Mouse (Mus musculus) neural tube, embryonic 13.5 days (tissue): ENCODE measurements around the gene Ceacam1. TPM values are rescaled to one million over a fixed set of nuclear protein-coding genes. Genes with fewer than 3 reads are reported as not detected.

Source experiments
- ATAC-seq: fragments of 200-750 bp; cut with Nextera tagmentation; 2 replicates; pipeline ENCODE4 v1.8.0; 2017; ENCODE audit warnings: low read depth, mild to moderate bottlenecking, moderate TSS enrichment, moderate library complexity
- H3K27ac ChIP-seq: fragments of 300-500 bp; sonication (generic); replicated peaks from 2 replicates; pipeline ENCODE4 v1.5.1; 2015; ENCODE audit warnings: moderate library complexity, mild to moderate bottlenecking, inconsistent platforms
- H3K27me3 ChIP-seq: fragments of 300-500 bp; sonication (generic); 2 replicates; pipeline ENCODE4 v1.6.1; 2015; ENCODE audit warnings: mild to moderate bottlenecking, inconsistent platforms
- H3K36me3 ChIP-seq: fragments of 300-500 bp; sonication (generic); 2 replicates; pipeline ENCODE4 v1.6.1; 2015; ENCODE audit warnings: mild to moderate bottlenecking, inconsistent platforms
- H3K4me1 ChIP-seq: fragments of 300-500 bp; sonication (generic); replicated peaks from 2 replicates; pipeline ENCODE4 v1.6.1; 2015; ENCODE audit warnings: inconsistent platforms
- H3K4me2 ChIP-seq: fragments of 300-500 bp; sonication (generic); 2 replicates; pipeline ENCODE4 v1.6.1; 2015; ENCODE audit warnings: inconsistent platforms, mild to moderate bottlenecking, moderate library complexity
- H3K4me3 ChIP-seq: fragments of 300-500 bp; sonication (generic); 2 replicates; pipeline ENCODE4 v1.5.1; 2015; ENCODE audit warnings: mild to moderate bottlenecking, inconsistent platforms
- H3K9ac ChIP-seq: fragments of 300-500 bp; sonication (generic); 2 replicates; pipeline ENCODE4 v1.6.1; 2015; ENCODE audit warnings: moderate library complexity, mild to moderate bottlenecking, inconsistent platforms
- H3K9me3 ChIP-seq: fragments of 300-500 bp; sonication (generic); 2 replicates; pipeline ENCODE4 v1.6.1; 2016; ENCODE audit warnings: inconsistent platforms
- WGBS: fragments of 180-500 bp; shearing (Covaris S2); methylation state at CpG from one replicate; pipeline ENCODE4 v1.1.7; 2015; 5-methylcytosine and 5-hydroxymethylcytosine counted together
- polyA plus RNA-seq: library from polyadenylated mRNA; unstranded; fragments of >200 nt; fragmentation: Nextera tagmentation; extraction: Ambion mirVana; gene quantifications from 2 replicates; pipeline ENCODE4 v1.2.1, GENCODE M21; 2015

Ceacam1 gene
- polyA plus RNA-seq, 1 experiment from 2014 or later: 1.5 TPM

DNA sequence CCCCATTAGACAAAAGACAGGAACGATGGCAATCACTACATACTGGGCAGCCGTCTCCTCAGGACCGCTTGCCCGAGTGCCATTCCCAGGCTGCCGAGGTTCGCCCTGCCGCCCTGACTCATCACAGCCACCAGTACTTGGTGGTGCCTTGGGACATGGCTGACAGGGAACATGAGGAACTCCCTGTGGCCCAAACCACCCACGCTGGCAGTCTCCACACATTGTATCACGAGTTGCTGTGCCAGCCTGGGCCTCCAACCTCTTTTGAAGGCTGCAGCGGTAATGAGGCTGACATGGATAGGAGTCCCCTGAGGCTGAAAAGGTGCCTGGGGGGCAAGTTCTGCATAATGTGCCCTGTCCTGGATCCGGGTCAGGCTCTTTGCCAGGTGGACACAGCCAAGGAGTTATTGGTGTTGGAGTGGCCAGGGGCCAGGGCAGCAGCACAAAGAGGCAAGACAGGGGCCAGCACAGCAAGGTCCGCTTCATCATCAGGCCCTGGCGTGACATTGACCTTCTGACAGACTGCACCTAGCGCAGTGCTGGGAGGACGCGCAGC, 55.0 kb downstream of the Ceacam1 start:
- H3K9me3 ChIP-seq: no peaks in the 10 kb centered on the region
- H3K27ac ChIP-seq: no peak overlapping the region
- H3K9ac ChIP-seq: no peak overlapping the region
- H3K27me3 ChIP-seq: peaks cover 10% of the 10 kb centered on the region; the same call in 1 of the 2 replicates
- no peaks in the 10 kb centered on the region for H3K4me1 ChIP-seq
- H3K36me3 ChIP-seq: no peaks in the 10 kb centered on the region
- H3K4me3 ChIP-seq: no peak overlapping the region
- ATAC-seq: no peak
- H3K4me2 ChIP-seq: no peak overlapping the region
- 72% methylated on average over 16 of the region's 16 CpGs for WGBS

DNA sequence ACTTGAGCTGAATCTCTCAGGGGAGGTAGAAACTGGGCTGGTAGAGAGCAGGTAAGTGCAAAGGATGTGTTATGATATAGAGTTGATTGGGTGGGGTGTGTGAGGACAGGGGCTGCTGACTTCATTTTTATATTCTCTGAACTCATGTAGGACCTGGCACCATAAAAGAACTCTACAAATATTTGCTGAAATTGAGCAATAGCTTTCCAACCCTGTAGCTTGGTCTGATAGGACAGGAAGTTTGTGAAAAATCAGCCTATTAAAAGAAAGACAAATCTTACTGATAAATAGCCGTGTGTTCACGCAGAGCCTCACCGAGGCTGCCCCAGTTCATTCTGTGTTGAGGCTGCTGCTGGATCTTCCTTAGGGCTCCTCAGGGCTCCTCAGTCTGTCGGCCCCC, 57.5 kb downstream of the Ceacam1 start:
- Histone ChIP-seq H3K4me1 (no peaks in the 10 kb centered on the region), H3K27ac (no peak overlapping the region), H3K36me3 (no peaks in the 10 kb centered on the region), H3K9ac (no peak overlapping the region), H3K4me2 (no peak overlapping the region), H3K9me3 (no peaks in the 10 kb centered on the region), H3K4me3 (no peak overlapping the region), H3K27me3 (peaks cover 10% of the 10 kb centered on the region; the same call in 1 of the 2 replicates)
- ATAC-seq: no peak
- WGBS: 94% methylated on average over 4 of the region's 4 CpGs

DNA sequence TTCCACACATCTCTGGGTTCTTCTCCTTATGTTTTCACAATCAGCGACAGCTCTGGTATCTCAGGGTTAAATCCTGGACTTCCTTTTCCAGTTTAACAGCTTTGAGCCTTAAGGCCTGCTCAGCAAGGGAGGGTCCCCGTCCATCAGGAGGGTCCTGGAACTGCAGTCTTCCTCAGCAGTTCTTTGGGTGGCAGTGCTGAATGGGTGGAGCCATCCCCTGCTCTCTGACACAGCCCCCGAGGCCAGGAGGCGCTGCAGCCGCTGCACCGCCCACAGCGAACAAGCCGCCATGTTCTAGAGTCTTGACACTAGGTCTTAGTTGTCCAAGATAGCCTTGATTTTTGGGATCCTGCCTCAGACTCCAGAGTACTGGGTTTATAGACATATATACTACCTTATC, 57.9 kb downstream of the Ceacam1 start:
- H3K9ac ChIP-seq: no peak overlapping the region
- no peak overlapping the region for H3K27ac ChIP-seq
- H3K4me2 ChIP-seq: no peak overlapping the region
- 81% methylated on average over 8 of the region's 8 CpGs for WGBS
- no peaks in the 10 kb centered on the region for H3K36me3 ChIP-seq
- H3K4me3 ChIP-seq: no peak overlapping the region
- no peaks in the 10 kb centered on the region for H3K4me1 ChIP-seq
- no peaks in the 10 kb centered on the region for H3K9me3 ChIP-seq
- no peak for ATAC-seq
- peaks cover 10% of the 10 kb centered on the region; the same call in 1 of the 2 replicates for H3K27me3 ChIP-seq

GRCm38 (mm10) chr7:25417597-25417996, 59.8 kb downstream of the Ceacam1 start:
- no peak overlapping the region for H3K27ac ChIP-seq
- H3K4me1 ChIP-seq: no peaks in the 10 kb centered on the region
- peaks cover 4% of the 10 kb centered on the region; the same call in 1 of the 2 replicates for H3K27me3 ChIP-seq
- no peaks in the 10 kb centered on the region for H3K36me3 ChIP-seq
- no peak overlapping the region for H3K9ac ChIP-seq
- ATAC-seq: no peak
- no peak overlapping the region for H3K4me3 ChIP-seq
- no peaks in the 10 kb centered on the region for H3K9me3 ChIP-seq
- no peak overlapping the region for H3K4me2 ChIP-seq
- WGBS: 82% methylated on average over 1 of the region's 1 CpGs

GRCm38 (mm10) chr7:25412833-25413441, 64.5 kb downstream of the Ceacam1 start, which contains the start of gene Cxcl17:
Cxcl17 (minus strand) TSS chr7:25412886.
- Histone ChIP-seq H3K4me2 (no peak within 1 kb of the TSS), H3K9ac (no peak within 1 kb of the TSS), H3K4me3 (no peak within 1 kb of the TSS), H3K27ac (no peak within 1 kb of the TSS), H3K9me3 (no peaks in the 10 kb centered on the region), H3K27me3 (no peaks in the 10 kb centered on the region), H3K36me3 (no peaks in the 10 kb centered on the region), H3K4me1 (no peaks in the 10 kb centered on the region)
- WGBS: 53% methylated on average over 7 of the region's 7 CpGs
- ATAC-seq: no peak

GRCm38 (mm10) chr7:25411861-25412260, 65.5 kb downstream of the Ceacam1 start:
- Histone ChIP-seq H3K9me3 (no peaks in the 10 kb centered on the region), H3K4me1 (no peaks in the 10 kb centered on the region), H3K4me3 (no peak overlapping the region), H3K36me3 (no peaks in the 10 kb centered on the region), H3K27ac (no peak overlapping the region), H3K9ac (no peak overlapping the region), H3K4me2 (no peak overlapping the region), H3K27me3 (no peaks in the 10 kb centered on the region)
- 89% methylated on average over 3 of the region's 3 CpGs for WGBS
- ATAC-seq: no peak

Other genes with a start within 250 kb of the Ceacam1 start
- gene Gsk3a, start 239.8 kb downstream of the Ceacam1 start, polyA plus RNA-seq: 16.5 and 16.8 TPM in 2 replicates
- 4.9 and 8.0 TPM in 2 replicates for gene Erf, start 226.8 kb downstream of the Ceacam1 start, polyA plus RNA-seq
- 40.2 and 43.4 TPM in 2 replicates for gene Cic, start 209.9 kb downstream of the Ceacam1 start, polyA plus RNA-seq
- gene Pafah1b3, start 179.6 kb downstream of the Ceacam1 start, polyA plus RNA-seq: 525 and 535 TPM in 2 replicates
- 2.1 and 2.9 TPM in 2 replicates for gene Prr19, start 176.2 kb downstream of the Ceacam1 start, polyA plus RNA-seq
- gene Tmem145, start 171.5 kb downstream of the Ceacam1 start, polyA plus RNA-seq: 51.7 and 52.2 TPM in 2 replicates
- gene Megf8, start 160.4 kb downstream of the Ceacam1 start, polyA plus RNA-seq: 18.3 TPM in 2 replicates
- gene Cnfn, start 107.9 kb downstream of the Ceacam1 start, polyA plus RNA-seq: not detected in 2 replicates
- 9.9 and 11.4 TPM in 2 replicates for gene Lipe, start 78.9 kb downstream of the Ceacam1 start, polyA plus RNA-seq
- 0.41 and 0.63 TPM in 2 replicates for gene Cxcl17, start 64.7 kb downstream of the Ceacam1 start, polyA plus RNA-seq
- gene Ceacam2, start 62.3 kb upstream of the Ceacam1 start, polyA plus RNA-seq: 0.14 TPM in 1 of 2 replicates, not detected in the other
- not detected in 2 replicates for gene Erich4, start 138.3 kb upstream of the Ceacam1 start, polyA plus RNA-seq
- gene Dmac2, start 141.8 kb upstream of the Ceacam1 start, polyA plus RNA-seq: 35.3 and 42.2 TPM in 2 replicates
- 2.9 and 6.3 TPM in 2 replicates for gene B3gnt8, start 149.1 kb upstream of the Ceacam1 start, polyA plus RNA-seq
- gene Bckdha, start 181.4 kb upstream of the Ceacam1 start, polyA plus RNA-seq: 45.9 and 50.7 TPM in 2 replicates
- 41.8 and 45.1 TPM in 2 replicates for gene Exosc5, start 181.6 kb upstream of the Ceacam1 start, polyA plus RNA-seq
- gene Tmem91, start 197.6 kb upstream of the Ceacam1 start, polyA plus RNA-seq: 13.1 and 14.3 TPM in 2 replicates
- 33.6 and 42.6 TPM in 2 replicates for gene B9d2, start 203.2 kb upstream of the Ceacam1 start, polyA plus RNA-seq
- gene Tgfb1, start 209.4 kb upstream of the Ceacam1 start, polyA plus RNA-seq: 1.2 and 2.1 TPM in 2 replicates
- gene Ccdc97, start 241.5 kb upstream of the Ceacam1 start, polyA plus RNA-seq: 33.0 and 38.2 TPM in 2 replicates